Mouse (Mus musculus) gastrocnemius, postnatal 36 days (tissue): ENCODE results near the gene Pdc. TPM values are rescaled to one million over a fixed set of nuclear protein-coding genes. Genes with fewer than 3 reads are reported as not detected.
"Not testable (repeated sequence)": the region's sequence is repeated elsewhere in the genome, so short reads cannot be mapped to it uniquely, and the experiment has no call there.

Experiments used
- DNase-seq, 2 experiments: peaks; one replicate each; pipeline ENCODE4 v3.0.0; 2022
- intact Hi-C: fragments of 180-260 bp; cut with DNase I; formaldehyde crosslinking; loops from one replicate; pipeline ENCODE4 v1.15.1; 2025
- long read RNA-seq, 2 experiments: library from polyadenylated mRNA; stranded (forward); transcript quantifications; one replicate each; pipeline ENCODE4 v2.0.0; 2021
- total RNA-seq, 2 experiments: library from RNA; stranded (reverse); gene quantifications; 2 replicates each; pipeline ENCODE4 v1.2.3; 2021

Pdc gene
- under 1 TPM in 1 of 2 experiments, not detected in 1; 0.42 TPM for total RNA-seq
- long read RNA-seq, experiment 1 = 0 reads
- long read RNA-seq, experiment 2 = 0 reads

DNA sequence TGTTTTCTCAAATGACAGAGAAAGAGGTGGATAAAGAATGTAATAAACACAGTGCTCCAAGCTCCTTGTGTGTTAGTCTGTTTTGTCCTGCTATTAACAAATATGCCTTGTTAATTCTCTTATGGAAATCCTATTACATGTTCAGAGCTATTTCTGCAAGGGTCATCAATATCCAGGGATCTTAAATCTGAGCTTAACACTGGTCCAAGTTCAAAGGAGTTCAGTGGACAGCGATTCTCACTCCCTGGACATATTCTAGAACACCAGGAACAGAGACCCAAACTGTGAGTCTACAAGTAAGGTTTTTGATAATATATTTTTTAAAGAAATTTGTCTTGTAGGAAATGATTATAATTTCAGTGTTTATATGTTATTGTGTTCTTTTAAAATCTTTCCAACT, at the start of gene Pdc:
Gene Pdc (plus strand): TSS at position 213 of the 400 bp plus-strand sequence.
- intact Hi-C loops = no loop called here
- DNase-seq = no peak

DNA sequence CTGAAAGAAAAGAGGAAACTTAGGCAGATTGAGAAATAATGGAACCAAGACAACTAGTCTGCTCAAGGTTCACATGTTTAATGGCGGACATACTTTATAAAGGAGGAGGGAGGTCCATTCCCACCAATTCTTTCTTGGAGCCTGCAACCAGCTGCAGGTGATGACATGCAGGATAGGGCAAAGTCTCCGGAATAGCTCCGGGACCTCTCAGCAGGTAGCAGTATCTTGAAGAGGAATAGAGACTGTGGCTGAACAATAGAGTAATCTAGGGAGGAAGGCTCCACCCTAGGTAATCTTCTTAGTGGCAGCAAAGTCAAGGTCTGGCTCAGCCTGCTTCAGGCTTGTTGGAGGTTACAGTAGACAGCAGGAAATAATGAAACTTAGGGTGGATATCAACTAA, 25.2 kb upstream of the Pdc start:
- intact Hi-C loops, DNase-seq: not testable (repeated sequence)

DNA sequence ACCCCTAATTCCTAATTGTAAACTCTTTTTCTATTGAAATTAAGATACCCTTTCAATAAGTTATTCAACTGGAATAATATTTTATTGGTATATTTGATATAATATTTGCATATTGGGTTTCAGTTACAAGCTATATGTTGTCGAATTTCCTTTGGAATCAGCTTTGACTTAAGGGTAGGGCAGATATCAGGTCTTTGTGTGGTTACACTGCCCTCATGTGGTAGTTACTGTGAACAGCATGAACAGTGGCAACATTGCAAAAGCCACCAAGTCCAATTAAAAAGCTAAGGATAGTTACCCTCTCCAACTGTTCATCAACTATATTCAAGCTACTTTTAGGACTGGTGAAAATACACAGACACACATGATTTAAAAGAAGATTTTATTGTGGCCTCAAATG, 11.6 kb upstream of the Pdc start:
- intact Hi-C loops = no loop called here
- DNase-seq = no peak

DNA sequence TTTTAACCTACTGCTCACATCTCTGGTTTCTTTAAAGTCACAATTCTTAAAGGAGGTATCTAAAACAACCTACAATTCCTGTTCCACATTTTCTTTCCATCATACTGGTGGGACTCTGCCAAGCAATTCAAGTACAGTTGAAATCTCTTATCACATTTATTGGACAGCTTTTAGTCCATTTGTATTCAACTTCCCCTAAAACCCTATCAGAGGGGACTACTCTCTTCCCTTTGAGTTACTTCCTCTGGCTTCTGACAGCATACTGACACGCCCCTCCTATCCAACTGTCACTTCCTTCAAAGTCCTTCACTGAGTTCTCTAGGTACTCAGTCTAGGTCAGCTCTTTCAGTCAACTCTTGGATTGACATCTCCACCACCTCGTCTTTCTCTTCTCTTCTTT, 15.9 kb downstream of the Pdc start:
- DNase-seq = no peak
- intact Hi-C loops = no loop called here

DNA sequence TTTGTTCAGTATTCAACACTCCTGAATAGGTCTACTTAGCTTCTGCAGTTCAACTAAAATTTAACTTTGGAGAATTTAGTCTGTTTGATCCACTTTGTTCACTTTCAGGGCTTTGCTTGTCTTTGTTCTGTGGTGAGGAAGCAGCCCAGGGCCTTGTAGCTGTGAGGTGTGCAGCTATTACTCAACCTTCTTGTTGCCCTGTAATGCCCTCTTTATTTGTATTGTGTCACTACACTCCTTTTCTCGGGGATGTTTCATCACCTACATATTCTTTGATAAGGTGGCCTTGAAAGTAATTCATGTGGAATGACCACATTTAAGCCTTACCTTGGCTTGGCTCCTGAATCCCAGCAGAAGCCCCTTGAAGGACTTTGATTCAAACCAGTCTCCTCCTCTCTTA, 41.6 kb downstream of the Pdc start:
- intact Hi-C loops = no loop called here

DNA sequence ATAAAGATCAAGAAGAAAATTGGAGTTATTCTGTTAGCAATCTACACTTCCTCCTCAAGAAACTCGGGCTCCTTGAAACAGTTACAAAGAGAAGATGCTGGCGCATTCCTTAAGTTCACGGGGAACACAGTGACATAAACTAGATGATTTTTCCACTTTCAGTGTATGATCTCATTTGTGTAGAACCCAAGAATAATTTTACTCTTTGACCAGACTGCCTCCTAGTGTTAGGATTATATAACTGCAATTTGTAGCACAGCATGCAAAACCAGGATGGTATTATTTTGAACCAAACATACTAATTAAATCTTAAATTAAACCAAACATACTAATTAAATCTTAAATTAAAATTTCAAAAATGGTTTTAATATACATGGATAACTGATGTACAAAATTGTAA, 53.7 kb downstream of the Pdc start:
- intact Hi-C loops = no loop called here
- DNase-seq = no peak

More for the DNA sequence above, 41.6 kb downstream of the Pdc start:
- DNase-seq = no peak

DNA sequence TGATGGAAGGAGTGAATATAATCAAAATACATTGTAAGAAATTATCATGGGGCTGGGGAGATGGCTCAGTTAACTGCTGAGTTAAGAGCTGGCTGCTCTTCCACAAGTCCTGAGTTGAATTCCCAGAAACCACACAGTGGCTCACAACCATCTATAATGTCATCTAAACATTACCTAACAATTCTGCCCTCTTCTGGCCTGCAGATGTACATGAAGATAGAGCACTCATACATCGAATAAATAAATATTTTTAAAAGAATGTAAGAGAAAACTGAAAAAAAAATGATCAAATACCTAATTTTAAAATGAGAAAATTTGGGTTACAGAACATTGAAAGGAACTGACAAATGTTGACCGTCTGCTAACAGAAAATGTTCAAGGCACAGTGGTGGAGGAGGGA, 55.0 kb downstream of the Pdc start:
- intact Hi-C loops = no loop called here
- no peak for DNase-seq

Other genes with a start within 250 kb of the Pdc start
- gene Ptgs2, start 219.4 kb upstream of the Pdc start, total RNA-seq = under 1 TPM; 0.33 to 0.35 TPM
- gene Tpr, start 73.4 kb downstream of the Pdc start, total RNA-seq = 10 to 100 TPM; 78.0 to 99.3 TPM
- 10 to 100 TPM; 16.3 to 23.7 TPM for gene Odr4, start 73.7 kb downstream of the Pdc start, total RNA-seq
- gene Prg4, start 146.7 kb downstream of the Pdc start, total RNA-seq = 10 to 100 TPM in 1 of 2 experiments, 1 to 10 TPM in 1; 9.0 to 12.8 TPM